Mouse (Mus musculus): ENCODE results near the gene Lingo1. TPM values are rescaled to one million over a fixed set of nuclear protein-coding genes. Genes with fewer than 3 reads are reported as not detected.
A peak's percentile ranks its signal among the peaks of the same experiment; 100 is the strongest.

The Lingo1 gene
- total and polyA plus RNA-seq, 2 experiments from 2014 or later = 110 to 192 TPM

GRCm38 (mm10) chr9:56796656-56797131 lies 426 bp upstream of the Lingo1 start:
- WGBS = under 1% methylated on average over 41 of the region's 41 CpGs
- Histone ChIP-seq H3K4me2 (ENCODE audit: low read depth, low read length, poor library complexity, severe bottlenecking) (peak overlapping the region; percentile 77), H3K27ac (ENCODE audit: low read depth, low read length) (peak overlapping the region; percentile 91), H3K4me1 (ENCODE audit: insufficient read depth, low read length) (peaks cover 9% of the 10 kb centered on the region; the same call in 1 of the 2 replicates), H3K9me3 (ENCODE audit: low read length) (no peaks in the 10 kb centered on the region), H3K4me3 (ENCODE audit: low read depth, low read length) (peak overlapping the region; percentile 63), H3K36me3 (ENCODE audit: insufficient read depth, low read length) (no peaks in the 10 kb centered on the region), H3K9ac (replicated peaks; ENCODE audit: low read length, poor library complexity, severe bottlenecking) (peak overlapping the region; percentile 84), H3K27me3 (ENCODE audit: insufficient read depth, low read length) (peaks cover 4% of the 10 kb centered on the region; the same call in 1 of the 2 replicates)
- DNase-seq (ENCODE audit: low spot score) = peak; percentile 33
- peak; percentile 57 for ATAC-seq (ENCODE audit: low FRiP score)
- TF ChIP-seq CTCF (IDR thresholded peaks at IDR 0.05) = 0 out of 2 replicates have a peak, but pooled peaks have one; percentile 37

DNA sequence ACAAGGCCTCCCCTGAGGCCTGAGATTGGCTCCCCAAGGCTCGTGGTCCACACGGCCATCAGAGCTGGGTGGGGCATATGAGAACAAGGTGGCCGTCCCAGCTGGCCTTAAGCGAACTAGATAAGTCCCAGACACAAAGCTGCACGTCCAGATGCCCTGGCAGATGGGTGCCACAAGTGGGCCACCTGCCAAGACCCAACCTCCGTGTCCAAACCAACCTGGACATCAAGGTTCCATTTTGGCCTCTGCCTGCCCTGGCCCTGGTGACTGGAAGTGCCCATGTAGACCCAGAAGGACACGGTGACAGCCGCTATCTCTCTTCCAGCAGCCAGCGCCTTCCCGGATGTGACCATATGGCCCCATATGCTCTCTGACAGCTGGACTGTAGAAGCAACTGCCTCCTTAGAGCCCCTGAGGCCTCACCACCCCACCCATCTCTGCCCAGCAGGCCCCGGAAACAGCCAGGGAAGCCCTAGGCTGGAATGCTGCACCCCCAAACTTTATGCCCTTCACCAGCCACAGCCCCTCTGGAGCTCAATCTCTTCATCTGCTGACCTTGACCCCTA lies 4.5 kb downstream of the Lingo1 start:
- H3K9ac ChIP-seq (replicated peaks; ENCODE audit: low read length, poor library complexity, severe bottlenecking) = no peak overlapping the region
- no peaks in the 10 kb centered on the region for H3K9me3 ChIP-seq (ENCODE audit: low read length)
- 79% methylated on average over 11 of the region's 11 CpGs for WGBS
- H3K27ac ChIP-seq (ENCODE audit: low read depth, low read length) = no peak overlapping the region
- no peaks in the 10 kb centered on the region; the same call in 1 of the 2 replicates for H3K27me3 ChIP-seq (ENCODE audit: insufficient read depth, low read length)
- DNase-seq (ENCODE audit: low spot score) = no peak
- H3K36me3 ChIP-seq (ENCODE audit: insufficient read depth, low read length) = no peaks in the 10 kb centered on the region
- no peak for ATAC-seq (ENCODE audit: low FRiP score)
- no peak overlapping the region for H3K4me2 ChIP-seq (ENCODE audit: low read depth, low read length, poor library complexity, severe bottlenecking)
- no peak for TF ChIP-seq CTCF (IDR thresholded peaks at IDR 0.05)
- peaks cover 12% of the 10 kb centered on the region for H3K4me1 ChIP-seq (ENCODE audit: insufficient read depth, low read length)
- H3K4me3 ChIP-seq (ENCODE audit: low read depth, low read length) = no peak overlapping the region

DNA sequence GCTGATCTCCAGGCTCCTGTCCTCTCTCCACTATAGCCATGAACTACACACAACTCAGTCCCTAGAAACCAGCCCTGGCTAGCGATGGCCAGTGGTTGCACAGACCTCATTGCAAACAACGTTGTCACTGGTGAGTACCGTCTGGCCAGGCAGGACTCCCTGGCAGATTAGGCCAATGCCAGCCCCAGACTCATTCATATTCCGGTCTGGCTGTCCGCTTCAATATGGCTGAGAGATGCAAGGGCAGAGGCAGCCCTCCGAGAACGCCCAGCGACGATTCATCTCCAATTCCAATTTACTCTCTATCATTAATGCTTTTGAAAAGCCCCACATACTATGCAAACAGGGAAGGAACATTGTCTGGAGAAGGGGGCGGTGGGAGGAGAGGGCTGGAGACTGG lies 11.7 kb downstream of the Lingo1 start:
- Histone ChIP-seq H3K4me2 (ENCODE audit: low read depth, low read length, poor library complexity, severe bottlenecking) (no peak overlapping the region), H3K36me3 (ENCODE audit: insufficient read depth, low read length) (no peaks in the 10 kb centered on the region), H3K4me1 (ENCODE audit: insufficient read depth, low read length) (peaks cover 2% of the 10 kb centered on the region; the same call in 1 of the 2 replicates), H3K27ac (ENCODE audit: low read depth, low read length) (no peak overlapping the region; the same call in 1 of the 2 replicates), H3K9ac (replicated peaks; ENCODE audit: low read length, poor library complexity, severe bottlenecking) (0 out of 2 replicates have a peak overlapping the region, but pooled peaks have one; percentile 24), H3K4me3 (ENCODE audit: low read depth, low read length) (no peak overlapping the region), H3K9me3 (ENCODE audit: low read length) (no peaks in the 10 kb centered on the region), H3K27me3 (ENCODE audit: insufficient read depth, low read length) (no peaks in the 10 kb centered on the region)
- 40% methylated on average over 10 of the region's 10 CpGs for WGBS
- ATAC-seq (ENCODE audit: low FRiP score) (no peak), DNase-seq (ENCODE audit: low spot score) (no peak)
- TF ChIP-seq CTCF (IDR thresholded peaks at IDR 0.05) = no peak

GRCm38 (mm10) chr9:56776881-56777801 lies 19.1 kb downstream of the Lingo1 start:
- peak overlapping the region; percentile 65 for H3K27ac ChIP-seq (ENCODE audit: low read depth, low read length)
- peaks cover 16% of the 10 kb centered on the region for H3K4me1 ChIP-seq (ENCODE audit: insufficient read depth, low read length)
- no peaks in the 10 kb centered on the region for H3K36me3 ChIP-seq (ENCODE audit: insufficient read depth, low read length)
- WGBS = 40% methylated on average over 11 of the region's 11 CpGs
- peak; percentile 69 for ATAC-seq (ENCODE audit: low FRiP score)
- no peak overlapping the region for H3K9ac ChIP-seq (replicated peaks; ENCODE audit: low read length, poor library complexity, severe bottlenecking)
- no peak overlapping the region for H3K4me3 ChIP-seq (ENCODE audit: low read depth, low read length)
- no peaks in the 10 kb centered on the region for H3K27me3 ChIP-seq (ENCODE audit: insufficient read depth, low read length)
- H3K9me3 ChIP-seq (ENCODE audit: low read length) = no peaks in the 10 kb centered on the region
- H3K4me2 ChIP-seq (ENCODE audit: low read depth, low read length, poor library complexity, severe bottlenecking) = no peak overlapping the region
- DNase-seq (ENCODE audit: low spot score) = peak; percentile 74
- TF ChIP-seq CTCF (IDR thresholded peaks at IDR 0.05) = no peak

DNA sequence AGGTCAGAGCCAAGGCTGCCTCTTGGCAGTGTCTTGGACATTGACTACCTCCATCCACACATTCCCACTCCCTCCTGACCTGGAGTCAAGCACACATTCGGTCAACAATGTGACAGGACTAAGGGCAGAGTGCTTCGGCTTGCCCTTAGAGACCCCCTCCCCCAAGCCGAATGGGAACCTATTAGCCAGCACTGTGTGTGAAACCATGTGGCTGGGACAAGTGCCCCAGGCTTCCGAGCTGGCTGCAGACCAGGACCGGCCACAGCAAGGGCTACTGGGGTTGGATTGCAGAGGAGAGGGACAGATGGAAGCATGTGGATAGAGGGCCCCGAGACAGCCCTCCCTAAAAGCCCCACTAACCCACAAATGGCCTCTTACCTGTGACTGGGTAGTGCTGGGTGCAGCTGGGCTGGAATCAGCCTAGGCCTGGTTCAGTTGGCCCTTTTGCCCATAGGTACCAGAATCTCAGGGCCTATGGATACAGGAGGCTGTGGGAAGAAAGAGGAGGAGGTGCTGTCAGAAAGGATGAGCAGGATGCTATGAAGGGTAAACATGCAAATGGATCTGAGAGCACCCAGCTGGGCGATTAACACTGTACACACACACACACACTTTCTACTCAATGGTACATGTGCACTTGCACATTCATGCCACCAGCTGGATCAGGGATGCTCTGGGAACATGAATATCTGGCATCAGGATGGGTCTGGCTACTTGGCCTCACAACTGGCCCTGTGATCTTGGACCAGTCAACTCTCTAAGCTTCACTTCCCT lies 20.9 kb downstream of the Lingo1 start:
- DNase-seq (ENCODE audit: low spot score) = peak; percentile 40
- 82% methylated on average over 7 of the region's 7 CpGs for WGBS

More for the DNA sequence above, 20.9 kb downstream of the Lingo1 start:
- no peak for ATAC-seq (ENCODE audit: low FRiP score)
- Histone ChIP-seq H3K27me3 (ENCODE audit: insufficient read depth, low read length) (no peaks in the 10 kb centered on the region), H3K4me2 (ENCODE audit: low read depth, low read length, poor library complexity, severe bottlenecking) (no peak overlapping the region), H3K27ac (ENCODE audit: low read depth, low read length) (no peak overlapping the region), H3K4me3 (ENCODE audit: low read depth, low read length) (no peak overlapping the region), H3K4me1 (ENCODE audit: insufficient read depth, low read length) (peaks cover 16% of the 10 kb centered on the region), H3K9me3 (ENCODE audit: low read length) (no peaks in the 10 kb centered on the region), H3K36me3 (ENCODE audit: insufficient read depth, low read length) (no peaks in the 10 kb centered on the region), H3K9ac (replicated peaks; ENCODE audit: low read length, poor library complexity, severe bottlenecking) (no peak overlapping the region)
- no peak for TF ChIP-seq CTCF (IDR thresholded peaks at IDR 0.05)

All from midbrain, postnatal 0 days (tissue).